Mouse (Mus musculus): ENCODE data around the gene Reps1.

Reps1 gene

DNA sequence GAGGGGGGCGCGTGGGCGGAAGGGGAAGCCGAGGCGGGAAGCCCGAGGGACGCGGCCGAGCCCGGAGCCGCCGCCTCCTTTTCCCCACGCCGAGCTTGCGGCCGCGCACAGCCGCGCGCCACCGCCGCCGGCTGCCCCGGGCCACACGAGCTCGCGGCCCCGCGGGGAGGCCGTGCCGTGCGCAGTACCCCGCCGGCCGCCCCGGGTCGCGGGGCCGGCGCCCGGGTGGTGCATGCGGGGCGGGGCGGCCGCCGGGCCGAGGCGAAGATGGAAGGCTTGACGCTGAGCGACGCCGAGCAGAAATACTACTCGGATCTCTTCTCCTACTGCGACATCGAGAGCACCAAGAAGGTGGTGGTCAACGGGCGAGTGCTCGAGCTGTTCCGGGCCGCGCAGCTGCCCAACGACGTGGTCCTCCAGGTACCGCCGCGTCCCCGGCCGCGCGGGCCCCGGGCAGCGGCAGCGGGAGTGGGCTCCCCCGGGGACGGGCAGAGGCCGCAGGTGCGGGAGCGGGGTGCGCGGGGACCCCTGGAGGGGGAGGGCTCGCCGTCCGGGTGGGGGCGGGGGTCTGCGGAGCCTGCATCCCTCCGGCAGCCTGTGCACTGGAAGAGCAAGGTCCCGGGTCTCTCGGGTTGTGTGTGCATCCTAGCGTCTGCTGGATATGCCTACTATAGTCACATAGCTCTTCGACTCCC is at the start of gene Reps1:
Gene Reps1 (plus strand): TSS at position 166 of the 695 bp plus-strand sequence.
- DNase-seq (ENCODE audit: low spot score): peak; percentile 51

GRCm38 (mm10) chr10:18006756-18007155 is 48.9 kb upstream of the Reps1 start:
- no peak for DNase-seq (ENCODE audit: low spot score)

GRCm38 (mm10) chr10:18007243-18007642 is 48.4 kb upstream of the Reps1 start:
- DNase-seq (ENCODE audit: low spot score): no peak

DNA sequence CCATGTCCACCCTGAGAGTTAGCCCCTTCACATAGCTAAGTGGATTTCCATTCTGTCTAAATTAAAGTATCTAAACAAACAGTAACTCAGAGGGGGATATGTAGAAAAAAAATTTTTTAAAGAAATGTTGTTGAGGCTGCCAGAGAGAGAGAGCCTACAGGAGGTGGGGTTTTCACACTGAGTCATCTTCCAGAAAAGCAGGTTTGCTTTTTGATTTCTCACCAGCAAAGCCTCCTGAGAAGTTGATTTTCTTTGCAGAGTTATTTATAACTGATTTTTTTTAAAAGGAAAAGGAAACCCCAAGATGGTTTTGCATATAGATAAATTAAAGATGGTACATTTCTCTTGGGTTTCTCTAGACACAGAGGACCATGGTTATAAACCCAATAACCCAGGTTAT is 47.5 kb upstream of the Reps1 start:
- DNase-seq (ENCODE audit: low spot score): no peak

- DNase-seq (ENCODE audit: low spot score): no peak
Measured at GRCm38 (mm10) chr10:18009744-18010143, 45.9 kb upstream of the Reps1 start.

DNA sequence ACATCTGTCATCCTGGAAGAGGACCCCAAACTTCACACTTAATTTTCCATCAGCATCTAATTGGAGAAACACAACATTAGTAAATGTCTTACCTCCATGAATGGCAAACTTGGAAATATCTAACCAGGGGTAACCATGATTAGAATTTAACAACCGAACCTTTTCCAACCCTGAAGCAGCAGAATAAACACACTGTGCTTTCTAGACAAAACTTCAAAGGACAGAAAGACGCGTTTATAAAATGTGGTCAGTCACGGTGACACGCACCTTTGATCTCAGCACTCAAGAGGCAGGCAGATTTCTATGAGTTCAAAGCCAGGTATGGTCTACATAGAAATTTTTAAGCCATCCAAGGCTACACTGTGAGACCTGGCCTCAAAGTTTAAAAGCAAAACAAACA is 43.9 kb upstream of the Reps1 start:
- DNase-seq (ENCODE audit: low spot score): no peak

GRCm38 (mm10) chr10:18020443-18020842 is 35.2 kb upstream of the Reps1 start:
- no peak for DNase-seq (ENCODE audit: low spot score)

DNA sequence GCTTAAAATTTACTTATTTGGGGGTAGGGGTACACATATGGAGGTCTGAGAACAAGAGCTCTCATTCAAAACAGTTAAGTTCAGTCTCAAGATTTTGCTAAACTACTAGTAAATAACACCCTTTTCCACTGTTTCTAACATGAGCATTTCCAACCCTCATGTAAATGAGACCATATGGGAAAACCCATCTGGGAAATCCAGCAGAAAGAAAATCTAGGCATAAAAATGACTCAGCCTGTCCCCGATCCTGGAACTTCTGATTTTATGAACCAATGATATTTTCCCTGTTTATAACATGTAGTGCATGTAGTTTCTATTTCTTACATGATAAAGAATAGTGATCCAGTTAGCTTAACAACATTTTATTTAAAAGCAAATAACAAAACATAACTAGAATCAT is 34.8 kb upstream of the Reps1 start:
- no peak for DNase-seq (ENCODE audit: low spot score)

DNA sequence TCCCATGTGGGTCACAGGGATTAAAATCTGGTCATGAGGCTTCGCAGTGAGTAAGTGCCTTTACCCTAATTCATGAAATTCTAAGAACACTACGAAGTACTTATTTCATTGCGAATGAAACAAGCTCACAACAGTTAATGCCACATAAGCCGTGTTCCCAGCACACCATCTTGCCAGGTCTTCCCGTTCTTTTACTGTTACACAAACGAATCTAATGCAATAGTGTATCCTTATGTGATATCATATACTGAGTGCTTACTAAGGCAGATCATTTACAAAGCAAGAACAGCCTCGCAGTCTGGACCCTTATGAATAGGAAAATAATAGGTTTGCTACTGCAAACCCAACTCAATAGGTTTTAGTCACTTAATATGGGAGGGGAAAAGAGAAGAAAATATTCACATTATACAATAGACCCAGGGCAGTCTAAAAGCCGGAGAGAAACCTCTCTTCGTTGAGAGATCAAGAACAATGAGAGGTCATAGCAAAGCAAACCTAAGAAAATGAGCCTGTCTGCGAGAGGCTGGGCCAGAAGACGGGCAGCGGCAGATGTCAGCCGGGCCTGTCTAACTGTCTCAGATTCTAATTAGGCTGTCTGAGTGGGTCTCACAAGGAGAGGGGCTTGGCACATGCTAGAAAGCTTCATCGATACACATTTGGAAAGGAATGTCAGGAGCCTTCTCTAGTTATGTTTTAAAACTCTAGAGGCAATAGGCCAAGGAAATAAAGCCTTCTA is 33.9 kb upstream of the Reps1 start:
- DNase-seq (ENCODE audit: low spot score): no peak

DNA sequence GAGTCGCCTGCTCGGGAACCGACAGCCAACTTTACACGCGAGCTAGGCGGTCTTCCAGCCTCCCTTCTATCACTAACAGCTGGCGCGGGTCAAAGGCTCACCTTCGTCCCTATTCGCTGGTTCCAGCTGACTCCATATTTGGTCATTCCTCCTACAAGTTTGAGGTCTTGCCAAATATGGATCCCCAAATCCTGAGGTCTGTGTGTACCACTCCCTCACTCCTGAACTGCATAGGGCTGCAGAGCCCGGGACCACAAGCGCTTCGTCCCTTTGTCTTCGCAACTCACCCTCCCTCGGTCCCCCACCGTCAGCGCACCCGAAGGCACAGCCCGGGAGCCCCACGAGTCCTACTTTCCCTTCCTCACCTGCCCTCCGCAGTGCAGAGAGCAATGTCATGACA is 33.3 kb upstream of the Reps1 start:
- DNase-seq (ENCODE audit: low spot score): peak; percentile 76

GRCm38 (mm10) chr10:18022741-18023347 is 32.8 kb upstream of the Reps1 start, which contains the start of gene Abracl:
Gene Abracl (minus strand): TSS chr10:18023288.
- peak; percentile 75 for DNase-seq (ENCODE audit: low spot score)

- DNase-seq (ENCODE audit: low spot score): no peak
Measured at GRCm38 (mm10) chr10:18034408-18034807, 21.3 kb upstream of the Reps1 start.

- no peak for DNase-seq (ENCODE audit: low spot score)
Measured at GRCm38 (mm10) chr10:18036849-18037248, 18.8 kb upstream of the Reps1 start.

DNA sequence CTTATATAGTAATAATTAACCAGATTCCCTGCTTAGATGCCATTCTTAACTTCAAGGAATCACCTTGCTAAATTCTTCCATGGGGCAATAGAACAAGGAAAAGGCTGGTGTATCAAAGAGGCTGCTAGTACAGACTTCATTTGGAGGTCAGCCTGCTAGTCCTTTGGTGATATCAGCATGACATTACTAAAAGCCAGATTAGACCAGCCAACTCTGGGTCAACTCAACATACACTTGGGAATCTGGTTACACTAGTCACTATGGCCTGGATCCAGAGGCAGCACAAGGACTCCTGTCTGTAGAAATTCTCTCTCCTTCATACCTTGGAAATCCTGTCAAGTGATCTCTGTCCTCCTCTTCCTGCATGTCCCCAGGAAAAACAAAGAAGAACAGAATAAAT is 9.3 kb upstream of the Reps1 start:
- DNase-seq (ENCODE audit: low spot score): no peak

- DNase-seq (ENCODE audit: low spot score): peak; percentile 3
Measured at GRCm38 (mm10) chr10:18047380-18048146, 8.1 kb upstream of the Reps1 start.

- peak; percentile 88 for DNase-seq (ENCODE audit: low spot score)
Measured at GRCm38 (mm10) chr10:18055009-18055695, 509 bp upstream of the Reps1 start.

GRCm38 (mm10) chr10:18056391-18056745 is 707 bp downstream of the Reps1 start:
- no peak for DNase-seq (ENCODE audit: low spot score)

GRCm38 (mm10) chr10:18058681-18059338 is 3.1 kb downstream of the Reps1 start:
- DNase-seq (ENCODE audit: low spot score): no peak

GRCm38 (mm10) chr10:18059807-18060206 is 4.1 kb downstream of the Reps1 start:
- no peak for DNase-seq (ENCODE audit: low spot score)

- DNase-seq (ENCODE audit: low spot score): no peak
Measured at GRCm38 (mm10) chr10:18060778-18061177, 5.1 kb downstream of the Reps1 start.

DNA sequence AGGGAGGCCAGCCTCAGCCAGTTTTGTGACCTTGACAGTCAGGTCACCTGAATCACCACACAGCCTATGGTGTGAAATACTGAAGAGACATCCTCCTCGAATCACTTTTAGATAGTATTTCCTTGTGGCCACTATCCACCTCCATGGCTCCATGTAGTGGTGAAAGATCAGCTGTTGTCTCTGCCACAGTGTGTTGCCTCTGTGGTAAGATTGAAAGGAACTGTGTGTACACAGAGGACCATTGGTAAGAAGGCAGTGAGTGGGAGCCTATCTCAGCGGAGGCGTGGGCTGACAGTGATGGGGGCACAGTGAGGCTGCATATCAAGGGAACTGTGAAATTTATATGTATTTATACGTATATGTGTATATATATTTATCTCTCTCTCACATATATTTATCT is 5.9 kb downstream of the Reps1 start:
- DNase-seq (ENCODE audit: low spot score): no peak

Measured in testis, postnatal 14 days (tissue).